Mouse (Mus musculus) liver, adult 2 months (tissue): ENCODE data around the gene Cntfr.

Experiments
- CTCF ChIP-seq: fragments of 200-500 bp; IDR thresholded peaks from 2 replicates; pipeline ENCODE4 v1.5.1; 2011; ENCODE audit warnings: low read depth, low read length, control low read depth
- POLR2A ChIP-seq: fragments of 200-500 bp; IDR thresholded peaks from 2 replicates; pipeline ENCODE4 v1.6.1; 2011; ENCODE audit warnings: low read length, control low read depth; ENCODE audit not compliant: insufficient read depth; ENCODE audit errors: extremely low read depth

DNA sequence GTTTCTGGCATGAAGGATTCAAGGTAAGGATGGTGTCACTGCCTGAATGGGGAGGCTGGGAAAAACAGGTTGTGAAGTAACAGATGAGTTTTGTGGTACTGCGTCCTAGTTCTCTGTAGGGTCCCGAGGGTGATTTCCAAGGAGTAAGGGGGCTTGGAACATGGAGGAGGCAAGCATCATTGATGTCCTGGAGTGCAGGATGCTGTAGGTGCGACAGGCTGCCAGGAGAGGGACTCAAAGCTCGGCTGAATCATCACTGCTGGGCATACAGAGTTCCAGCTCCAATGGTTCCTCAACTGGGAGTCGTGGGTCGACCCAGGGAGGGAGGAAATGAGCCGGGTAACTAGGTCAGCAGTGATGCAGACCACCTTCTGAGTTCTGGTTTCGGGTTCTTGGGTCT lies 61.7 kb downstream of the Cntfr start:
- TF ChIP-seq CTCF (no peak), POLR2A (no peak)
